Mouse (Mus musculus) thymus, postnatal 0 days (tissue): ENCODE results near the gene Pwwp2b. TPM values are rescaled to one million over a fixed set of nuclear protein-coding genes. Genes with fewer than 3 reads are reported as not detected.

ENCODE experiments used
- DNase-seq: peaks from one replicate; pipeline ENCODE4 v3.0.0-alpha.2; 2015; ENCODE audit warnings: low spot score
- polyA plus RNA-seq: library from polyadenylated mRNA; unstranded; fragments of >200 nt; fragmentation: Nextera tagmentation; extraction: Ambion mirVana; gene quantifications from 2 replicates; pipeline ENCODE4 v1.2.1, GENCODE M21; 2015

Pwwp2b gene
- polyA plus RNA-seq, 1 experiment from 2014 or later, result 3.9 TPM

- no peak for DNase-seq
Measured at GRCm38 (mm10) chr7:139296552-139297100, 48.3 kb downstream of the Pwwp2b start.

DNA sequence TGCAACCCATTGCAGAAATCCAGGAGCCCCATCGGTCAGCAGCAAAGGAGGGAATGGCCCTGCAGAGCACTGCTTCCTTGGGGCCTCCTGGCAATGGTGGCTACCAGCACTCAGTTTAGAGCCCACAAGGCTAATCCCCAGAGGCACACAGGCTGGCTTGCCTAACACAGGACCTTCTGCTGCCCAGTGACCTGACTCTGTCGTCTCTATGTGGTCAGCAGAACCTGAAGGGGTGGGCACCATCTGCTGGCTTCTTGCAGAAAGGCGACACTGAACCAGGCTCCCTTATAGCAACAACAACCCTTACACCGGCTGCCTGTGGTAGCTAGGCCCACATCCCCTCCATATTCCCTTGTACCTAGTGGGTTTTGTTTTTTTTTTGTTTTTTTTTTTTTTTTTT is 50.2 kb downstream of the Pwwp2b start:
- DNase-seq, result no peak

DNA sequence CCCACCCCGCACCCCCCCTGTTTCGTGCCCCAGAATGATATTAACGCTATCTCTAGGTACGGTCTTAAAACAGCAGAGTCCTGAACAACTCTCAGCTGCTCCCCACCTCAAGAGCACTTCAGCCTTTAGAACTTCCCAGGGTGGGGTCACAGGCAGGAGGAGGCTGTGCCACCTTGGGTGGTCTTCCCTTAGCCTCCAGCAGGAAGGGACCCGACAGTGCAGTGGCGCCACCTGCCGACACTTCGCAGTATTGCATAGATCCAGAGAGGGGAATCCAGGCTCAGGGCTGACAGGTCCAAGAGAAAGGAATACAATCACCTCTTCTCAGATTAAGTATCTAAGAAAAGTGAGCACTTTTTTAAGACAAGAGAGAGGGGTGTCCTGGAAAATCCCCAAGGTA is 51.1 kb downstream of the Pwwp2b start:
- DNase-seq, result peak; percentile 74

DNA sequence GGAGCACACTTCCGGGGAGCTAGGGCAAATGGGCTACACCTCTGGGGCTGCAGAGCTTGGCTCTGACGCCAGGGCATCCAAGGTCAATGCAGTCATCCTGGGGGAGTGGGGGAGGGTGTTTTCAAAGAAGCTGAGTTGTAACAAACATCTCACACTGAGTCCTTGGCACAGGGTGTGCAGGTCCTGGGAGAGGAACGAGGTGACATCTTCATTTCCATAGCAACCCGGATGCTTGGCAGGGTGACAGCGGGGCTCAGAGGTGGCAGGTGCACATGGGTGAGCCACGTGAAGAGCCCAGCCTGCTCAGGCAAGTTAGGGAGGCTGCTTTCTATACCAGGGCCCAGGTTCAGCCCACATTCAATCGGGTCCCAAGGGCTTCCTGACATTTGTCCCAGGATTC is 52.1 kb downstream of the Pwwp2b start:
- no peak for DNase-seq

DNA sequence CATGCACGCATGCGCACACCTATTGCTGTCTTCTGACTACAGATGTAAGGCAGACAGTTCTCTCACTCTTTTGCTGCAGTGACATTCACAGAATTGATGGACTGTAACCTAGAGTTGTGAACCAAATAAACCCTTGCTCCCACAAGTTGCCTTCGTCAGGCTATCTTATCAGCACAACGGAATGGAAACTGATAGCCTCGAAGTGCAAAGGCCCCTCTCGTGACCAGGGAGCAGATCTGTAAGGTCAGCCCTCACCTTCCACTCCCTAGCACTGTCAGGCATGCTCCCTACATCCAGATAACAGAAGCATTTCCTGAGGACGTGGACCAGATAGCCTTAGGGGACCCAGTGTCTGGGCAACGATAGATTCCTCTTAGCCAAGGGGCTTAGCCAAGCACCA is 53.2 kb downstream of the Pwwp2b start:
- no peak for DNase-seq

- DNase-seq, result no peak
Measured at GRCm38 (mm10) chr7:139302314-139302713, 54.0 kb downstream of the Pwwp2b start.

DNA sequence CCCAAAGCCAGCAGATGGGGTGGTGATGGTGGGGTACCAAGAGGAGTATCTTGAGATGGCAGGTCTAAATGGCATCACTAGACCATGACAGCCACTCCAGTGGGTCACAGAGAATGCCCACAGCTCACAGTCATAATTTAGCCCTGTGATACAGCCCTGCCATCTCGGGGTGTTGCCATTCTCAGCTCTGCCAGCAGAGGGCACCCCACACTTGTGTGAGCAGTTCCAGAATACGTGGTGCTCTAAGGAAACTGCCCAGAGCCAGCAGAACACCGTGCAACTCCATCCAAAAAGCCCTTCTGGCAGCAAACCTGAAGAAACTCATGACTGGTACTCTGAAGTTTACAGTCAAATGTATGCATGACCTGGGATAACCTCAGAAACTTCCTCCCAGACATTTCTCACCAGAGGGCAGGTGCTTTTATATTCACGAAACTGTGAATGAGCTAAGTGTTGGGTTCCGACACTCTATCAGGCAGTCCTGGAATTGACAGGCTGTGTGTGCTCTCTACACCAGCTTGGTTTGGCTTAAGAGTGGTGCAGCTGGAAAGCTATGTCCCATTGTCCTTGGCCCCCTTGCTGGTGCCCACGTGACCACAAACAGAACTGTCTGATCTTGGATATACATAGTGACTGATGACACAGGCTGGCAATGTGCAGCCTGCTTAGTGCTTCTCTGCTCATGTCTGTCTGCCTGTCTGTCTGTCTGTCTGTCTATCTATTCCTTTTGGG is 55.2 kb downstream of the Pwwp2b start:
- DNase-seq, result peak; percentile 75

DNA sequence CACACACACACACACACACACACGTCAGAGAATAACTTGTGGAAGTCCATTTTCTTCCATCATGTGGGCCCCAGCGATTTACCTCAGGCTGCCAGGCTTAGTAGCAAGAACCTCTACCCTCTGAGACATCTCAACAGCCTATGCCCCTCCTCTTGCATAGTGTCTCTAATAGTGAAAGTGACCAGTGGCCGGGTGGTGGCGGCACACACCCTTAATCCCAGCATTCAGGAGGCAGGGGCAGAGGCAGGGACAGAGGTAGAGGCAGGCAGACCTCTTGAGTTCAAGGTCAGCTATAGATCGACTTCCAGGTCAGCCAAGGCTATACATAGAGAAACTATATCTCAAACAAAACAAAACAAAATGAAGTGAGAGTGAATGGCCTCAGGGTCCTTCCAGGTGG is 56.0 kb downstream of the Pwwp2b start:
- no peak for DNase-seq

DNA sequence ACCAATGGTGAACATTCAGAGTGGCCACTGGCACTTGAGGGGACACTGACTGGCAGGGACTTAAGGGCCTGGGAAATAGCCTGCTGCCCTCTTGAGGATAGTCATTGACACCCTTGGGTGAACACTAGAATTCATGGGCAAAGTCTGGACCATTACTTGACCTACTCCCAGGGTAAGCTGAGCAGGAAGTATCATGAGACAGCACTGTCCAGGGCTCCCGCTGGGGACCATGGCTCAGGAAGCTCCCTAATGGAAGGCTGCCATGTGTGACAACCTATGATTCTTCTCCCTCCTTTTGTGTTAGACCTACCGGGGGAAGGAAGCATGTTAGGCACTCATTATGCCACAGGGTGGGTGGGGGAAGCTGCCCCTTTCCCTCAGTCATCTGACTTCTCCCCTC is 58.8 kb downstream of the Pwwp2b start:
- no peak for DNase-seq

- no peak for DNase-seq
Measured at GRCm38 (mm10) chr7:139308140-139308895, 60.0 kb downstream of the Pwwp2b start.

- no peak for DNase-seq
Measured at GRCm38 (mm10) chr7:139309106-139309505, 60.8 kb downstream of the Pwwp2b start.

- DNase-seq, result no peak
Measured at GRCm38 (mm10) chr7:139310487-139310951, 62.2 kb downstream of the Pwwp2b start.

- no peak for DNase-seq
Measured at GRCm38 (mm10) chr7:139312686-139313085, 64.4 kb downstream of the Pwwp2b start.

DNA sequence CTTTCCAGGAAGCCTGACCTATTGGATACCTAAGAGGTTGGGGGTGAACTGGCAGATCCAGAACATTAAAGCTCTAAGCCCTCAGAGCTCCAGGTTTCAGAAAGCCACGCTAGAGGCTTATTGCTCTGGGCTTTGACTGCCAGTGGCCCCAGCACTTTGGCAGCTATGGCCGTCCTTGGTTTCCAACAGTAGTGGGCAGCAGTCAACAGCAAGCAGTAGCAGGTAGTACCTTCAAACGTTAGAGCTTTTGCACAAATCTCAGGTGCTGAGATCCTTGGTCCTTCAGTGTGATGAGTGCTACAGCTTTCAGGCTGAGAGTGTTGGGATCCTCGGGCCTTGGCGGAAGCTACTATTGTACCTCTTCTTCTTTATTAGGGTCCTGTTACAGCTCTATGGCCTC is 65.1 kb downstream of the Pwwp2b start:
- no peak for DNase-seq

DNA sequence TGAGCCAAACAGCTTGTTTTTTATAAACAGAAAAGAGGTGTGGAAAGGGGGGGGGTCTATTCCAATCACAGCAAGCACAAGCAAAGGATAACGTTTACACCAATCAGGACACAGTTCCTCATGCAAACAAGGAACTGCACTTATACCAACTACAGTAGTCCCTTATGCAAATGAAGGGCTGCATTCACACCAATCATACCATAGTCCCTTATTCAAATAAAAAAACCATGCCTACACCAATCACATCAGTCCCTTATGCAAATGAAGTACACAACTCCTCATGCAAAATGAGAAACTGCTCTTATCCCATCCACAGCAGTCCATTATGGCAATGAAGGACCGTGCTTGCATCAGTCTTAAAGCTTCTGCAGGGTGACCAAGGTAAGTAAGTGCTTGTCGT is 66.4 kb downstream of the Pwwp2b start:
- DNase-seq, result no peak

DNA sequence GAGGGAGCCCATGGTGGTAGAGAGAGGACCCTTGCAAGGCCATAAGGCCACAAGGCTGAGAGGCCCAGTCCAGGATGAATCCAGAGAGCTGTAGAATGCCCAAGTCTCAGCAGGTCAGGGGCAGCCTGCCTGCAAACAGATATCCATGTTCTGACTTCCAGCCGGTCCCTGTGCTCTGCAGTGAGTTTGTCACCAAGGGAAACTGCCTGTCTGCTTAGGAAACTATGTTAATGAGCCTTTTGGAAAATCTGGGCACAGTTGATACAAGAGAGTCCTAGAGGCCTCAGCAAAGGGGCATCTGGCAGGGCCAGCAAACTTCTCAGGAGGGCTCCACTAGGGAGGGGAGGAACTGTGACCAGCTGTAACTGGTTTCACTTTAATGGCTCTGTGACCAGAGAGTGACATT is 70.7 kb downstream of the Pwwp2b start:
- DNase-seq, result no peak

Other genes starting within 250 kb of the Pwwp2b start
- 0.13 and 0.22 TPM in 2 replicates for gene Dpysl4, start 162.5 kb upstream of the Pwwp2b start, polyA plus RNA-seq
- gene Lrrc27, start 35.5 kb upstream of the Pwwp2b start, polyA plus RNA-seq, result 1.9 and 2.4 TPM in 2 replicates
- not detected in 2 replicates for gene Stk32c, start 35.2 kb upstream of the Pwwp2b start, polyA plus RNA-seq
- gene Inpp5a, start 140.6 kb downstream of the Pwwp2b start, polyA plus RNA-seq, result 10.0 and 11.7 TPM in 2 replicates